Mouse (Mus musculus): Measurements from ENCODE around the gene Ipmk.
A peak's percentile ranks its signal among the peaks of the same experiment; 100 is the strongest.
"Not testable (repeated sequence)": the region's sequence is repeated elsewhere in the genome, so short reads cannot be mapped to it uniquely, and the experiment has no call there.

The Ipmk gene

GRCm38 (mm10) chr10:71413401-71413800 lies 65.8 kb downstream of the Ipmk start:
- no peak for DNase-seq (ENCODE audit: inconsistent age in 2 of 2, low spot score in 1 of 2)

DNA sequence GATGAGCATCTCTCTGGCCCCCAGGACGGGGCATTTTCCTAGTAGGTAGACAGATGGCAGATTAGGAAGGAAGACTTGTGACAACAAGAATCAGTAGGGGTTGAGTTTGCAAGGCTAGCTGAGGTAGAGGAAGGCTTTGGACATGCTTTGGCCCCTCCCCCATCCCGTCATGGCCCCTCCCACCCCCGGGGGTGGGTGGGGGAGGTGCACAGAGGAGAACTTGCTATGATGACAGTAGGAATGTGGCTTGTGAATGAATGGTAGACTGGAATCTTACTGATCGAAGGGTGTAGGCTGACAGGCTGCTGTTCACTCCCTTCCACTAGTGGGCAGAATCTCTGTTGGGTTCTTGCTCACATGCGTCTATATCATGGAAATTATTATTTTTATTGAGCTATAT lies 74.0 kb downstream of the Ipmk start:
- no peak for DNase-seq (ENCODE audit: inconsistent age in 2 of 2, low spot score in 1 of 2)

DNA sequence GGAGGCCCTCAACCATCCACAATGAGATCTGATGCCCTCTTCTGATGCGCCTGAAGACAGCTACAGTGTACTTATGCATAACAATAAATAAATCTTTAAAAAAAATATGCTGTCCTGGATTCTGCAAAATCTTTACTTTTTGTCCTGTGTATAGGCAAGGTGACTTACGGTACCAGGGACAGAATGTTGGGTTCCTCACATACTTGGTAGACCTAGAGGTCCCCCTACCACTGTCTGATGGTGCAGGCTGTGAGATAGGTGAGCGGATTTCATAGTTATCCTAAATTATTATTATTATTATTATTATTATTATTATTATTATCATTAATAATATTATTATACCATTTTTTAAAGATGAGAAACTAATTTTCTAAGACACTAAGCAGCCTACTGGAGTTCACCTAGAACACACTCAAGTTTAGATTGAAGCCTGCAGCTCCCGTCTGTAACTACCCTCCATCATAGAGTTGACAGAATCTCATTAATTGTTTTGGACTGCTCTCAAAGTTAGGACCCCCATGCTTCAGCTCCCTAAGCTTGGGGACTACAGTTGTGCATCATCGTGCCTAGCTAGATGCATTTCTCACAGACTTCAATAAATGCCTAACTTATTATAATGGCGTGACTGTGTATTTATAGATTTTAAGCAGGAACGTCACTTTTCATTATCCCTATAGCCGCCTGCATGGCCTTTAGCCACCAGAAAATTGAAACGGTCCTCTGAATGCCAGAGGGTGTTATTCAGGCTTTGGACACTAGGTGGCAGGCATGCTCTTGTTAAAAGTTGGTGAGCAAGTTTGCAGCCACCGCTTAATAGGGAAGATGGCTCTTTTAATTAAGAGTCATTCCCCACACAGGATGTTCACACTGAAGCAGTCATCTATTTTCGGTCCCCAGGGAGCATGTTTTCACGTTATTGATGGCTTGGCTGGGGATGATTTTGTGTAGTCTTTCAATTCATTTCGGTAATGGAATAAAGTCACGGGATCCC lies 74.8 kb downstream of the Ipmk start:
- peak; percentile 27 to 83 for DNase-seq (ENCODE audit: inconsistent age in 2 of 2, low spot score in 1 of 2)

DNA sequence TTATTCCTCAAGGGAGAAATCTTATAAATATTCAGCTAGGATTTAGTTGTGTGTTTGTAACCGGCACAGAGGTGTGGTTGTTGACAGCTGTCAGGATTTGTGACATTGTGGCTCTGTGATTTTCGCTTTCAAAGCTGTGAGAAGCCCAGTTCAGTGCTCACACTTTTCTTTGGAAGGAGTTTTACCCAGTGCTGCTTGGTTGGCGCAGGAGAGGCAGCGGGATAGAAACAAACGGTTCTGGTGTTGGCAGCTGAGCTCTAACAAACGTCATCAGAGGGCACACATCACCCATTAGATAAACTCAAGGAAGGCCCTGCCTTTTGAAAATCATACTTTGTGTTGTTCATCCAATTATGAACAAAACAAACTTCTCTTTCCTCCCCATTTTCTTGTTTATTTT lies 79.2 kb downstream of the Ipmk start:
- no peak for DNase-seq (ENCODE audit: inconsistent age in 2 of 2, low spot score in 1 of 2)

DNA sequence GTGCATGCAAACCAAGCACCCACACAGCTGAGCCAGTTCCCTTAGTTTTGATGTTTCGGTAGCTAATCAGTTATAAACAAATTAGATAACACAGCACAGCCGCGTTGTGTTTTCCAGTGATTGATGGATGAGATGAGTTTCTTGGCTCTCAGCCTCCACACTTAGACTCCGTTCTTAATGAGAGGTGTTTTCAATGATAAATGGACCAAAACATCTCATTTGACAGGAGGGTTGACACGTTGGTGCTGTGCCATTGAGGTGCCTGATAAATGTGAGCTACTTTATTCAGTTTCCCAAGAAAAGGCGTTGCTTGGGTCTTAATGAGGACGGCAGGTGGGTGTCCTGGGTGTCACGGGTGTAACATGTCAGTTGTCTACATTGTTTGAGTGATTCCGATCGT lies 79.8 kb downstream of the Ipmk start:
- DNase-seq (ENCODE audit: inconsistent age in 2 of 2, low spot score in 1 of 2) = no peak

DNA sequence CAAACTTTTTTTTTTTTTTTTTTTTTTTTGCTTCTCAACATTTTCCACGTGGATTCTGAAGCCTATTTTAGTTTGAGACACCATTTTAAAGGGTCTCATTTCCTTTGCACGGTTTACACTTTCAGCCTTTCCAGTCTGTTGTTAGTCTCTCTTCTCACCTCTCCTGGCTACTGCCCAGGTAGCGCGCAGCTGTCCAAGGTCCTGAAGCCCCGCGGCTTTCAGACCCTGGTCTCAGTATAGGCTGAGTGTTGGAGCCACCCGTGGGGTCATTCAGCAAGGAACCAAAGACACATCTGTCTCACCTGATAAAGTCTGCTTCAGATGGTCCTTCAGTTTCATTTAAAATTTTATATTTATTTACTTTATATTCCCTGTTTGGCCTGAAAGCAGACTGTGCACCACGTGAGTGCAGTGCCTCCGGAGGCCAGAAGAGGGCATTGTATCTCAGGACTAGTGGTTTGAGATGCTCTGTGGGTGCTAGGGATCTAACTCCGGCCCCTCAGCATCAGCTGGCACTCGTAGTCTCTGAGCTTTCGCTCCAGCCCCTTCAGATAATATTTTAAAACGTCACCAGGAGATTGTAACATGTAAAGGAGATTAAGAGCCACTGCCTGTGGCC lies 80.8 kb downstream of the Ipmk start:
- DNase-seq (ENCODE audit: inconsistent age in 2 of 2, low spot score in 1 of 2) = peak; percentile 7 to 50

DNA sequence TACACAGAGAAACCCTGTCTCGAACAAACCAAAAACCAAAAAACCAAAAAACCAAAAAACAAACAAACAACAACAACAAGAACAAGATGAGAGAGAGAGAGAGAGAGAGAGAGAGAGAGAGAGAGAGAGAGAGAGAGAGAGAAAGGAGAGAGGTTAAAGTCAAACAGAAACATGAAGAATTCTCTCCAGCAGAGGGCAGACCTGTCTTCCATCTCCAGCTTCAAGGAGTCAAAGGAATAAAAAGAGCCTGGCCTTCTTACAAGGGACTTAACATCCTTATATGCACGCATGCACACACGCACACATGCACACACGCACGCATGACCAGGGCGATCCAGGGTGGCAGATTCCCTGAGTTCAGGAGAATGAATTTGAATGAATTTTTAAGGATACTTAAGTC lies 83.1 kb downstream of the Ipmk start:
- DNase-seq (ENCODE audit: inconsistent age in 2 of 2, low spot score in 1 of 2) = no peak

GRCm38 (mm10) chr10:71443086-71443485 lies 95.5 kb downstream of the Ipmk start:
- DNase-seq (ENCODE audit: inconsistent age in 2 of 2, low spot score in 1 of 2) = no peak

- DNase-seq (ENCODE audit: inconsistent age in 2 of 2, low spot score in 1 of 2) = no peak
These were observed 100.1 kb downstream of the Ipmk start for GRCm38 (mm10) chr10:71447661-71448060.

DNA sequence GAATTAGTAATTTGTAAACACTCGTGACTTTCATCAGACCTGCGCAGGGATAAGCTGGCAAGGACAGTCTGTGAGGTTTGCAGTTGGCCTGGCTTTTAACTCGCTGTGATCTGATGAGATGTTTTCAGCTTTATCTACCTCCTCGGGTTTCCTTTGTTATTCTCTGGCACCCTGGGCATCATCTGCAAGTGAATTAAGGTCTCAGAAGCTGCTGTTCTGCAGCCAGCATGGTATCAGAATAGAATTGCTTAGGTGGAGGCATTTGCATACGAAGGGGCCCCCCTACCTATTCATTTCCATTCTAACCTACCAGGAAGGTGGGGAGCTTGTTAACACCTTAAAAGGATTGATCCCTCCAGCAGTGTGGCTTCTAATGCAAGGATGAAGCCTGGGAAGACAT lies 100.7 kb downstream of the Ipmk start:
- DNase-seq (ENCODE audit: inconsistent age in 2 of 2, low spot score in 1 of 2) = no peak

DNA sequence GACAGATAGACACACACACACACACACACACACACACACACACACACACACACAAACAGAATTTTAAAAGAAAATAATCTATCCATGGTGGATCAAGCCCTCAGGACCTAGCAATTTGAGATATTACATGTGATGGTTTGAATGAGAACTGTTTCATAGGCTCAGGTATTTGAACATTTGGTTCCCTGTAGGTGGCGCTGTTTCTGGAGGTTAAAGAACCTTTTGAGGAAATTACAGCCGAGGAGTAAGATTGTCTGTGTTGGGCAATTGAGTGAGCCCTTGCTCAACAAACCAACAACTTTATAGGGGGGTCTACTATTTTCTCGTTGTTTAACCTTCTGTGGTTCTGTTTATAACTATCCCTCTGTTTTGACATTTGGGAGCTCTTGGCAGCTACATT lies 107.8 kb downstream of the Ipmk start:
- no peak for DNase-seq (ENCODE audit: inconsistent age in 2 of 2, low spot score in 1 of 2)

GRCm38 (mm10) chr10:71462371-71462770 lies 114.8 kb downstream of the Ipmk start:
- not testable (repeated sequence) for DNase-seq (ENCODE audit: inconsistent age in 2 of 2, low spot score in 1 of 2)

DNA sequence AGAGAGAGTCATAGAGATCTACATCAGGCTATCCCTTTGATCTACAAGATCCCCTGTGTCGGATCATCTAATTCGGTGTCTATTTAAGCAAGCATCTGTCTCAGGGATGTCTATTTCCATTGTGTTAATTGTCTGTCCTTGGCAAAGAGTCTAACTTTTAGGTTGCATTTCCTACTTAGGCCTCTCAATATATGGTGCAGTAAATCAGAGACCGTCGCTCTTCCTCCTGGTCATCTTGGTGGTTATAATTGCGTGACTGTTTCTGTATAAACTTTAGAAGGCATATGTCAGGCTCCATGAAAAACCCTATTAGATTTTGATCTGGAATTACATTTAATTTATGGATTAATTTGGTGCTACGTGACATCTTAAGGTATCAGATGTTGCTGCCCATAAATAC lies 116.9 kb downstream of the Ipmk start:
- DNase-seq (ENCODE audit: inconsistent age in 2 of 2, low spot score in 1 of 2) = no peak

GRCm38 (mm10) chr10:71468315-71468714 lies 120.8 kb downstream of the Ipmk start:
- no peak for DNase-seq (ENCODE audit: inconsistent age in 2 of 2, low spot score in 1 of 2)

DNA sequence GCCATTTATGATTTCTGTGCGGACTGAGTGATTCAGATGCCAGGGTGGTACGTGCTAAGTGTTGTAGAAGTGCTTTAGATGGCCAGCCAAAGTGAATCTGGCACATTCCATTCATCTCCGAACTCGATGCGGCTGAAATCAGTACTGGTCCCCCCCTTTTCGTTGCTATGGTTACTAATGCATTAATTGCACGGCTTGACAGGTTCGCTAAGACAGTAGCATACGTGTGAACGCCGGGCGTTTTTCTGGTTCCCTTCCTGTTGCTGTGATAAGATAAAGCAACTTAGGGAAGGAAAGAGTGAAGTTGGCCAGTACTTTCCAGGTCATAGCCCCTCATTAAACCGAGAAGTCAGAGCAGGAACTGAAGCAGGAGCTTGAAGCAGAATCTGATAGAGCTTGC lies 122.2 kb downstream of the Ipmk start:
- no peak for DNase-seq (ENCODE audit: inconsistent age in 2 of 2, low spot score in 1 of 2)

DNA sequence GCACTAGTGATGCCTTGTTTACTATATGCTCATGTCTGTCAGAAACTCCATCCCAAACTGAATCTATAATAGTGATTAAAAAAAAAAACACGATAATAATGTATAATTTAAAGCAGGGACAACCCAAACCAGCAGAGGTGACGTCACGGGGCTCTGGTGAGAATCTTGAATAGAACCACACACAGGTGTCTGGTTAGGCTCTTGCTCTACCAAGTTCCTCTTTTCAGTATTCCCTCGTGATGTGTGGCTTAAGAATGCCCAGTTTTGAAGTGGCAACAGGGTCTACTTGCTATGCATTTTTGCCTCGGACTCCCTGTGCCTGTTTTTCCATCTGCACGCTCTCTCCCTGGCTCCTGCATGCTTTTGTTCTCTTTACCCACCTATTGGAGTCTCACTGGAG lies 124.5 kb downstream of the Ipmk start:
- DNase-seq (ENCODE audit: inconsistent age in 2 of 2, low spot score in 1 of 2) = no peak

GRCm38 (mm10) chr10:71473590-71473989 lies 126.0 kb downstream of the Ipmk start:
- DNase-seq (ENCODE audit: inconsistent age in 2 of 2, low spot score in 1 of 2) = no peak

DNA sequence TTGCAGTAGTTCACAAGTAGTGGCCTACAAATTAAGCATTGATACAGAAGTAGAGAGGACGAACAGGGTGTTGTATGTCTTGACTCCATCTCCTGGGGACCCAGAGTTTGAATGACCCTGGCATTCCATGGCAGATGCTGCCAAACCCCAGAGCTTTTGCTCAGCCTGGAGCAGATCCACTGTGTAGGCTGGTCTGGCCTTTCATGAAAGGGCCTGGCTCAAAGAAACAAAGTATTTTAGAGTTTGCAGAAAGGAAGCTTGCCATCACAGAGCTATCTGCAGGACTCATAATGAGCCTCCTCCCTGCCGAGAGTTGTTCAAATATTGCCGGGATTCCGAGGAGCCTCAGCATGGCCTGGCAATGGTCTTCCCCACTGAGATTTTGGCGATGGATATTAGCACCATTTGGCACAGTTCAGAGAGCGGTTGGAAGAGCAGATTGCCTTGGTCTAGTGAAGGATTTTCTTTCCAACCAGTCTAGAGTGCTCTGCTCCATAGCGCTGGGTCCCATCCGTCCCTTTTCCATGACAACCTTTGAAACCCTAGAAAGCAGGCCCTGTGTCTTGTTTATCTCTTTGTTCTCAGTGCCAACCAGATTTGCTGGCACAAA lies 129.0 kb downstream of the Ipmk start:
- DNase-seq (ENCODE audit: inconsistent age in 2 of 2, low spot score in 1 of 2) = peak in 1 of 2 experiments; percentile 24

GRCm38 (mm10) chr10:71477147-71477546 lies 129.6 kb downstream of the Ipmk start:
- DNase-seq (ENCODE audit: inconsistent age in 2 of 2, low spot score in 1 of 2) = no peak

- DNase-seq (ENCODE audit: inconsistent age in 2 of 2, low spot score in 1 of 2) = peak; percentile 45 to 87
These were observed 132.2 kb downstream of the Ipmk start for GRCm38 (mm10) chr10:71479700-71480325.
